Mouse (Mus musculus) layer of hippocampus, adult 6 months (tissue): Measurements from ENCODE around the gene Gm49358. TPM values are rescaled to one million over a fixed set of nuclear protein-coding genes. Genes with fewer than 3 reads are reported as not detected.

Source experiments
- long read RNA-seq, 2 experiments: library from polyadenylated mRNA; unstranded; transcript quantifications; one replicate each; pipeline ENCODE4 v2.0.0; 2019 to 2020
- polyA plus RNA-seq: library from polyadenylated mRNA; unstranded; fragments of <200 nt; fragmentation: Nextera tagmentation; gene quantifications from 2 replicates; pipeline ENCODE4 v1.2.3, GENCODE M21; 2021

Gm49358 gene
- polyA plus RNA-seq = not detected in 2 replicates
- long read RNA-seq, experiment 1 = 0 reads
- long read RNA-seq, experiment 2, partial matches to known transcripts = 0 of 1 reads
- long read RNA-seq, experiment 2, other reads (novel, unspliced or antisense) = 1 of 1 reads

DNA sequence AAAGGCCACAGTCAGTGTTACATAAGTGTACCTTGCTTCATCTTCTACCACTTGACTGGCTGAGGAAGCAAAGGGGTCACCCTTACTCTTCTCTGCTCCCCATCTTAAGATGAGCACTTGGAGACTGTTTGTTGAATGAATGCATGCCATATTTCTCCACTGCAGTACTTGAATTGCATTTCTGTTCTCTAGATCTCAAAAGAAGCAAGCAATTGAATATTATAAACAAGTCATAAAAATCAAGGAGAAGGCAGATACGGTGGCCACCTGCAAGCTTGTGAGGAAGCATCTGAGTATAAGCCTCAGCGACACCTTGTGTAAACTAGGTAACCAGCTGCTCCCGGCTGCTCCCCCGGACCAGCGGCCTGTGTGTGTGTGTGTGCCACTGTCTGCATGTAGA is at the start of gene Gm49358:
Gene Gm49358, plus strand, starts transcription at position 301 of the 400 bp plus-strand sequence.

DNA sequence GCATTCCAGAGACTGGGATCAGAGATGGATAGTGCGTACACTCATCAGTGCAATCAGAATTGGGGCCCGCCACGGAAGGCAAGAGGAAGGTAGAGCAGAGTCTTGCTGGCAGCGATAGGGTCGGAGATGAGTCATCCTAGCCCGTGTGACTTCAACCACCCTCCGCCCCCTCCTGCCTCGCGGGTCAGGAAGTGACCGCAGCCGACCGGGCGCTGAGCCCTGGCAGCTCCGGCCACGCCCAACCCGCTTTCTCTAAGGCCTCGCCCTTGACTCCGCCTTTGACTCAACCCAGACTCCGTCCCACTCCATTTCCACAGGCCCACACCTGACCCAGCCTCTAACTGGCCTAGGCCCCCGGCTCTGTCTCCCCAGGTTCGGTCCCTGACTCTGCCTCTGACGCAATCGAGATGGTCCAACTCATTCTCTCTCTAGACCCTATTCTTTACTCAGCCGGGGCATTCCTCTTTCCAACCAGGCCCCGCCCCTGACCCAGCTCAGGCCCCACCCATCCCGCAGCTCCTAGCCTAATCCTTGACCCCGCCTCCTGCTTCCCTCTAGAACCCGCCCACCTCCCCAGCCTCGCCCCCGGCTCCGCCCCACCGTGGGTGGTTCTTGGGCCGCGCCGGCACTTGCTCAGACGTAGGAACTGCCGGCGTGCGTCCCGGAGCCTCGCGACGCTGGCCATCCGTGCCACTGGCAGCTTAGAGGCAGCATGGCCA is 14.8 kb downstream of the Gm49358 start, which contains the start of gene Nt5dc3:
Gene Nt5dc3, plus strand, starts transcription at position 608 of the 719 bp plus-strand sequence.

Other genes starting within 250 kb of the Gm49358 start
- 151 and 173 TPM in 2 replicates for gene Hsp90b1, start 58.5 kb upstream of the Gm49358 start, polyA plus RNA-seq
- 0.20 and 0.65 TPM in 2 replicates for gene Ttc41, start 58.2 kb upstream of the Gm49358 start, polyA plus RNA-seq
- 6.8 and 7.0 TPM in 2 replicates for gene Nt5dc3, start 15.0 kb downstream of the Gm49358 start, polyA plus RNA-seq
- 0.04 and 0.24 TPM in 2 replicates for gene Stab2, start 244.1 kb downstream of the Gm49358 start, polyA plus RNA-seq